20 mouse cellular contexts compared by ENCODE assay signal in genomic region chr1:84241192-84241828, GRCm38 (mm10).
DNase-seq lines count a peak whose midpoint lies in the region; ATAC-seq and TF ChIP-seq lines count a peak whose summit lies in the region.
"Had no signal": no experiment of that assay in that cellular context is flagged by ENCODE, and none has a peak within 500 bp of the region (broad histone marks: within the 10 kb centered on the region; RNA-seq: fewer than 3 reads in every experiment).

No protein-coding gene starts in this region.

- H3K4me3 ChIP-seq in brown adipose tissue, adult 24 weeks (ENCODE audit: insufficient read depth, low read depth, low read length), result no peak overlapping the region
- H3K4me3 ChIP-seq in hindbrain, postnatal 0 days (ENCODE audit: low read length), result no peak overlapping the region
- H3K4me3 ChIP-seq: embryonic facial prominence, embryonic 13.5 days; midbrain, embryonic 15.5 days had no signal

- no peaks in the 10 kb centered on the region for H3K36me3 ChIP-seq in hindbrain, postnatal 0 days (ENCODE audit: insufficient read depth, low read length)
- H3K36me3 ChIP-seq: embryonic facial prominence, embryonic 13.5 days; G1E; midbrain, embryonic 15.5 days had no signal

- no peaks in the 10 kb centered on the region for H3K27me3 ChIP-seq in hindbrain, postnatal 0 days (ENCODE audit: insufficient read depth, low read length)
- H3K27me3 ChIP-seq: embryonic facial prominence, embryonic 13.5 days; midbrain, embryonic 15.5 days had no signal

- ATAC-seq in granulocyte monocyte progenitor cell, adult 5-6 weeks (replicated peaks; ENCODE audit: poor library complexity, severe bottlenecking), result peak; percentile 64
- peak; percentile 69 for ATAC-seq in megakaryocyte progenitor cell, adult 5-6 weeks (replicated peaks; ENCODE audit: poor library complexity)
- ATAC-seq in hindbrain, postnatal 0 days, result no peak
- ATAC-seq: CD4-positive, CD25-positive, alpha-beta regulatory T cell, adult 4 months; forebrain, postnatal 0 days; intestine, embryonic 16.5 days; midbrain, embryonic 15.5 days had no signal

- H3K4me2 ChIP-seq in hindbrain, postnatal 0 days (ENCODE audit: low read depth, low read length), result no peak overlapping the region
- H3K4me2 ChIP-seq: embryonic facial prominence, embryonic 13.5 days; hindbrain, embryonic 14.5 days; midbrain, embryonic 15.5 days had no signal

- 92% methylated on average over 4 of the region's 4 CpGs for WGBS in hindbrain, postnatal 0 days

- TF ChIP-seq CTCF in hindbrain, postnatal 0 days (IDR thresholded peaks at IDR 0.05; ENCODE audit: low read depth), result no peak

- no peaks in the 10 kb centered on the region for H3K9me3 ChIP-seq in hindbrain, postnatal 0 days (ENCODE audit: low read length)
- H3K9me3 ChIP-seq: embryonic facial prominence, embryonic 13.5 days; midbrain, embryonic 15.5 days had no signal

- H3K4me1 ChIP-seq in brown adipose tissue, adult 24 weeks (ENCODE audit: control insufficient read depth, insufficient read depth, insufficient read length, low read length), result 0 out of 2 replicates have a peak, but pooled peaks cover 3% of the 10 kb centered on the region
- no peaks in the 10 kb centered on the region for H3K4me1 ChIP-seq in hindbrain, postnatal 0 days (ENCODE audit: insufficient read depth, low read length)
- H3K4me1 ChIP-seq: embryonic facial prominence, embryonic 13.5 days; midbrain, embryonic 15.5 days had no signal

- H3K9ac ChIP-seq in hindbrain, postnatal 0 days (replicated peaks; ENCODE audit: low read length), result no peak overlapping the region
- H3K9ac ChIP-seq: embryonic facial prominence, embryonic 13.5 days; forebrain, postnatal 0 days; hindbrain, embryonic 14.5 days; midbrain, embryonic 15.5 days had no signal

- DNase-seq in kidney, adult 9 months, result peak; percentile 11
- no peak for DNase-seq in kidney, postnatal 4 days
- no peak for DNase-seq in hindbrain, postnatal 0 days (ENCODE audit: low spot score)
- DNase-seq in gastrocnemius, adult 8-10 months (ENCODE audit: low spot score in 2 of 2), result no peak
- DNase-seq: adrenal gland, postnatal 36 days; cerebellum, adult 9-10 months; forebrain, postnatal 0 days; gastrocnemius, postnatal 25 days; left cerebral cortex, postnatal 4 days; lung, adult 18-20 months; lung, postnatal 4 days had no signal

- H3K27ac ChIP-seq in brown adipose tissue, adult 24 weeks (replicated peaks; ENCODE audit: low read depth, low read length), result 0 out of 2 replicates have a peak overlapping the region, but pooled peaks have one; percentile 18
- H3K27ac ChIP-seq in hindbrain, postnatal 0 days, result no peak overlapping the region
- H3K27ac ChIP-seq: embryonic facial prominence, embryonic 13.5 days; hindbrain, embryonic 14.5 days; midbrain, embryonic 15.5 days had no signal
